Mouse (Mus musculus) thymus, adult 2 months (tissue): Measurements from ENCODE around the gene Plekhh3.

Experiments used
- CTCF ChIP-seq: fragments of 200-500 bp; IDR thresholded peaks from 2 replicates; pipeline ENCODE4 v1.5.1; 2012; ENCODE audit warnings: mild to moderate bottlenecking, control low read depth, low read length, moderate library complexity, borderline replicate concordance; ENCODE audit not compliant: control insufficient read depth, poor library complexity, insufficient read depth; ENCODE audit errors: extremely low read depth
- POLR2A ChIP-seq: fragments of 200-500 bp; IDR thresholded peaks from 2 replicates; pipeline ENCODE4 v1.6.1; 2012; ENCODE audit warnings: mild to moderate bottlenecking, low read length, control low read depth, moderate library complexity; ENCODE audit not compliant: control insufficient read depth, poor library complexity, insufficient read depth; ENCODE audit errors: extremely low read depth

DNA sequence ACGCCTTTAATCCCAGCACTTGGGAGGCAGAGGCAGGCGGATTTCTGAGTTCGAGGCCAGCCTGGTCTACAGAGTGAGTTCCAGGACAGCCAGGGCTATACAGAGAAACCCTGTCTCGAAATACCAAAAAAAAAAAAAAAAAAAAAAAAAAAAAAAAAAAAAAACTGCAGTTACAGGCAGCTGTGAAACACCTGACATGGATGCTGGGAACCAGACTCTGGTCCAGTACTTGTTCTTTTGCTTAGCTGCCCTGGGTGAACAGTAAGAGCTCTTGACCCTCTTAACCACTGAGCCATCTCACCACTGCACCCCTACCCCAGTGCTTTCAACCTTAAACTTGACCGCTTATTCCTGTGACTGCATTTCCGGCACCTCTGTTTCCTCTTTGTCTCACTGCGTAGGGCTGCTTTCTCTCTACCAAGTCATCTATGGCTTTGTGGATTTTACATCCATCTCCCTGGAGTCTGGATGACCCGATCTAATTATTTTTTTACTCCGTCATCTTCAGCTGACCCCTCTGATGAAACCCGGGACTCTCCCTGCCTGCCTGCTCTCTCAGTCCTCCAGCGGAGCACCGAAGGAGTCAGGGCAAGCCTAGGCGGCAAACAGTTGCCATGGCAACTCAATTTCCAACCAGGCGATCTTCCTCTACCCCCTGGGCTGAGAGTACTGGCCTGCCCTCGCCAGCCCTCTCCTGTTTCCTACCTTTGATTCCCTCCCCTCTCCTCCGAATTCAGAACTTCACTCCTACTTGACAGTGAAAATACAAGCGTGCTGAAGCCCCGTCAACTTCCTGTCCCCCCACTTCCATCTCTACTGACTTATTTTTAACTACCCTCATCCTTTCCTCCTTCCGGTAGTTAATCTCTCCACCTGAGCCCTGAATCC is 27.6 kb downstream of the Plekhh3 start:
- TF ChIP-seq POLR2A (0 out of 2 replicates have a peak, but pooled peaks have one; percentile 30), CTCF (no peak)
